Mouse (Mus musculus) intestine, postnatal 0 days (tissue): ENCODE results near the gene Gm8108. TPM values are rescaled to one million over a fixed set of nuclear protein-coding genes. Genes with fewer than 3 reads are reported as not detected.
"Not testable (repeated sequence)": the region's sequence is repeated elsewhere in the genome, so short reads cannot be mapped to it uniquely, and the experiment has no call there.

ENCODE experiments used
- ATAC-seq: fragments of 200-750 bp; cut with Nextera tagmentation; 2 replicates; pipeline ENCODE4 v1.8.0; 2017; ENCODE audit warnings: mild to moderate bottlenecking, moderate TSS enrichment, moderate library complexity
- H3K27ac ChIP-seq: fragments of 300-500 bp; sonication (generic); 2 replicates; pipeline ENCODE4 v1.5.1; 2014; ENCODE audit warnings: mild to moderate bottlenecking, low read depth, low read length, moderate library complexity
- H3K27me3 ChIP-seq: fragments of 300-500 bp; sonication (generic); replicated peaks from 2 replicates; pipeline ENCODE4 v1.6.1; 2014; ENCODE audit warnings: low read length, mixed read lengths; ENCODE audit not compliant: control insufficient read depth, insufficient read depth
- H3K36me3 ChIP-seq: fragments of 300-500 bp; sonication (generic); 2 replicates; pipeline ENCODE4 v1.6.1; 2014; ENCODE audit warnings: mild to moderate bottlenecking, moderate library complexity; ENCODE audit not compliant: control insufficient read depth, insufficient read depth
- H3K4me1 ChIP-seq: fragments of 300-500 bp; sonication (generic); replicated peaks from 2 replicates; pipeline ENCODE4 v1.6.1; 2014; ENCODE audit warnings: antibody characterized with exemption, low read length, mixed read lengths; ENCODE audit not compliant: control insufficient read depth, insufficient read depth
- H3K4me2 ChIP-seq: fragments of 300-500 bp; sonication (generic); replicated peaks from 2 replicates; pipeline ENCODE4 v1.6.1; 2014; ENCODE audit warnings: low read depth, mild to moderate bottlenecking, moderate library complexity
- H3K4me3 ChIP-seq: fragments of 300-500 bp; sonication (generic); 2 replicates; pipeline ENCODE4 v1.5.1; 2014; ENCODE audit warnings: low read depth, low read length
- H3K9ac ChIP-seq: fragments of 300-500 bp; sonication (generic); 2 replicates; pipeline ENCODE4 v1.6.1; 2014; ENCODE audit warnings: mild to moderate bottlenecking, low read depth, low read length
- H3K9me3 ChIP-seq: fragments of 300-500 bp; sonication (generic); 2 replicates; pipeline ENCODE4 v1.6.1; 2016; ENCODE audit warnings: mixed run types; ENCODE audit not compliant: control insufficient read depth
- WGBS: fragments of 180-500 bp; shearing (Covaris S2); extraction: QIAGEN DNeasy Blood & Tissue Kit; methylation state at CpG from one replicate; pipeline ENCODE4 v1.1.7; 2014; 5-methylcytosine and 5-hydroxymethylcytosine counted together
- polyA plus RNA-seq: library from polyadenylated mRNA; unstranded; fragments of >200 nt; fragmentation: Nextera tagmentation; extraction: Ambion mirVana; gene quantifications from 2 replicates; pipeline ENCODE4 v1.2.1, GENCODE M21; 2015

Gm8108 gene
- 0.26 and 0.31 TPM in 2 replicates for polyA plus RNA-seq

DNA sequence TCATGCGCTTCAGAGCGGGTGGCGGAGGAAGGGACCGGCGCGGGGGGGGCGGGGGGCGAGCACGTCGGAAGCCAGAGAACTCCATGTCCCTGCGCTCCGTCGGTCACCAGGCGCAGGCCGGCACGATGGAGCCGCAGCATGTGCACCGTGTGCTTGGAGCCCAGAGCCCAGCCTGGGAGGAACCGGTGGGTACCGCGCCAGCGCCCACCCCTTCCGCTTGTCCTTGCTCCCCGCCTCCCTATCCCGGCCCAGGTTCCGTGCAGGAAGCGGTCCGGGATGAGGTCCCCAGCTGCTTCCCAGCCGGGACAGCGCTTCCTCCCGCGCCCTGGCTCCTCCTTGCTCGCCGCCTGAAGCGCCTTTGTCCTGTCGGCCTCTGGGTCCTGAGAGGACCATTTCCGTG is at the start of gene Gm8108:
TSS of gene Gm8108 (plus strand) at position 101 of the 400 bp plus-strand sequence.
- H3K9ac ChIP-seq, H3K27ac ChIP-seq, H3K27me3 ChIP-seq, H3K36me3 ChIP-seq, H3K9me3 ChIP-seq, ATAC-seq, H3K4me1 ChIP-seq: not testable (repeated sequence)
- Histone ChIP-seq H3K4me3 (peak within 1 kb of the TSS; percentile 11; the same call in 1 of the 2 replicates), H3K4me2 (peak within 1 kb of the TSS; percentile 51)
- 3% methylated on average over 26 of the region's 37 CpGs for WGBS

- ATAC-seq, H3K27me3 ChIP-seq, H3K36me3 ChIP-seq, H3K9me3 ChIP-seq, H3K9ac ChIP-seq, H3K27ac ChIP-seq, H3K4me3 ChIP-seq, H3K4me2 ChIP-seq, H3K4me1 ChIP-seq: not testable (repeated sequence)
- 57% methylated on average over 3 of the region's 3 CpGs for WGBS
These were observed 26.5 kb upstream of the Gm8108 start, which contains the start of gene Gm3115 for GRCm38 (mm10) chr14:4083820-4084219. Gm3115 (plus strand) TSS chr14:4084120.

DNA sequence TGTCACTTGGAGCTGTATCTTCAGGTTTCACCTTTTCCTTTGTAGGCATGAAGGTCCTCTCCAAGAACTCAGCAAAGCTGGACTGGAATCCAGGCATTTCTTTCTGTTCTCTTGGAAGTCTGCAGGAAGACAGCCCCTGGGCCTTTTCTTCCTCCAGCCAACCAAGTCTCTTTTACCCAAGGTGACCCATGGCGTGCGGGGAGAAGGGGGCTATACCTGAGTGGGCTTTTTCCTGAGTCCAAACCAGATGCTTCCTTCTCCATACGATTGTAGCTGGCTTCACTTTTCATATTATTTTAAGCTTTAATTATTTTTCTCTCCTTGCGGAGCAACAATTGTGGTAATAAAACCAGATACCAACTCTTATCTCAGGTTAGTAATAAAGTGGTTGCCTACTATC is 31.3 kb downstream of the Gm8108 start:
- WGBS, result 72% methylated on average over 4 of the region's 4 CpGs
- not testable (repeated sequence) for H3K27ac ChIP-seq, H3K9ac ChIP-seq, H3K4me2 ChIP-seq, ATAC-seq, H3K4me3 ChIP-seq, H3K9me3 ChIP-seq, H3K36me3 ChIP-seq, H3K4me1 ChIP-seq, H3K27me3 ChIP-seq

DNA sequence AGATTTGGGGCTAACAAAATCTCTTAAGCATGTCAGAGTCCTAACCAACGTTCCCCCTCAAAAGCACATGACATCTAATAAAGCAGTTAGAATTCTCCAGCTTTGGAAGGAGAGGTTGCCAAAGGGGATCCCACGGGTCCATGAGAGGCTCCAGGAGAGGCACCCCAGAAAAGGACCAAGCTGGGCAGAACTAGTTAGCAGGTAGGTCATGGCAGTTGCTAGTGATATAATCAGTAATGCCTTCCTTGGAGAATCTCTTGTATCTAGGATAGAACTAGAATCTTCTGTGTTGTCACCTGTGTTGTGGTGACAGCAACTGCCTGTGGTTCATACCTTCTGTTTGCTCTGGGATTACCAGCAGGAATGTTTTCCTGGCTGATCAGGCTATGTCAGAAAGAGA is 54.4 kb downstream of the Gm8108 start, which contains the start of gene Gm3127:
TSS of gene Gm3127 (plus strand) at position 301 of the 400 bp plus-strand sequence.
- not testable (repeated sequence) for ATAC-seq, H3K36me3 ChIP-seq, H3K4me3 ChIP-seq, H3K27ac ChIP-seq, H3K4me1 ChIP-seq, H3K27me3 ChIP-seq, H3K9me3 ChIP-seq, H3K9ac ChIP-seq, H3K4me2 ChIP-seq
- no CpG with 5 or more reads among the region's 2 CpGs for WGBS

DNA sequence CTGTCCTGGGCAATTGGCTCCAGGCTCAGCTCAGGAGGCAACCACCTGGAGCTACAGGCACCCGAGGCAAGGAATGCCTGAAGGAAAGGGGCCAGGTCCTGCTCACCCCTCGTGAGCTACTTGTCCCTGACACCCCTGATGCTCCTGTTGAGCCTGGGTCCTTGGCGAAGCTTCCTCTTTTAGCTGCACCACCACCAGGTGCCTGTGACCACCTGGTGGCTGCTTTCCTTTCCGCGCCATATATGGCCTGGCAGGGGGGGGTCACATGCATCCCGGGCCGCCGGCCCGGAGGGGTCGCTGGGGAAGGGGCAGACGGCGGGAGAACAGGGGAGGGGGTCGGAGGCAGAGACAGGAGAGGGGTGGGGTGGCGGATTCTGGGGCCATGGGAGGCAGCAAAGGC is 71.7 kb downstream of the Gm8108 start:
- H3K4me1 ChIP-seq, H3K4me3 ChIP-seq, H3K9me3 ChIP-seq, H3K9ac ChIP-seq, H3K36me3 ChIP-seq, H3K27me3 ChIP-seq, ATAC-seq, H3K27ac ChIP-seq: not testable (repeated sequence)
- peak overlapping the region; percentile 50 for H3K4me2 ChIP-seq
- WGBS, result 5% methylated on average over 11 of the region's 14 CpGs

Other genes starting within 250 kb of the Gm8108 start
- not detected in 2 replicates for gene Gm2916, start 226.4 kb upstream of the Gm8108 start, polyA plus RNA-seq
- not detected in 2 replicates for gene Gm3029, start 178.8 kb upstream of the Gm8108 start, polyA plus RNA-seq
- gene Gm3095, start 147.0 kb upstream of the Gm8108 start, polyA plus RNA-seq, result not detected in 2 replicates
- not detected in 2 replicates for gene Gm3099, start 112.1 kb upstream of the Gm8108 start, polyA plus RNA-seq
- 0.12 TPM in 1 of 2 replicates, not detected in the other for gene Gm5796, start 86.6 kb upstream of the Gm8108 start, polyA plus RNA-seq
- not detected in 2 replicates for gene Gm3115, start 26.4 kb upstream of the Gm8108 start, polyA plus RNA-seq
- gene Gm3127, start 54.5 kb downstream of the Gm8108 start, polyA plus RNA-seq, result not detected in 2 replicates
- 0.21 TPM in 1 of 2 replicates, not detected in the other for gene Gm2974, start 72.0 kb downstream of the Gm8108 start, polyA plus RNA-seq
- not detected in 2 replicates for gene Gm3138, start 139.1 kb downstream of the Gm8108 start, polyA plus RNA-seq
- gene Gm3149, start 206.8 kb downstream of the Gm8108 start, polyA plus RNA-seq, result not detected in 2 replicates
- not detected in 2 replicates for gene 2610042L04Rik, start 224.2 kb downstream of the Gm8108 start, polyA plus RNA-seq